Mouse (Mus musculus) forebrain, embryonic 11.5 days (tissue): ENCODE measurements at regions not wholly inside any gene's neighbourhood (a gene's known extent, or its start where the extent isn't known, plus 50 kb on each side); places are given as distances from the start of the nearest gene placed in this dataset.
A peak's percentile ranks its signal among the peaks of the same experiment; 100 is the strongest.

ENCODE experiments used
- ATAC-seq: fragments of 200-750 bp; cut with Nextera tagmentation; replicated peaks from 2 replicates; pipeline ENCODE4 v1.8.0; 2017; ENCODE audit warnings: moderate TSS enrichment; ENCODE audit not compliant: low FRiP score
- DNase-seq: peaks from one replicate; pipeline ENCODE4 v3.0.0-alpha.2; 2017; ENCODE audit warnings: low spot score
- H3K27ac ChIP-seq: fragments of 300-500 bp; sonication (generic); 2 replicates; pipeline ENCODE4 v1.5.1; 2014; ENCODE audit warnings: low read depth, low read length
- H3K27me3 ChIP-seq: fragments of 300-500 bp; sonication (generic); 2 replicates; pipeline ENCODE4 v1.6.1; 2014; ENCODE audit warnings: mild to moderate bottlenecking, low read length, mixed read lengths; ENCODE audit not compliant: control insufficient read depth, insufficient read depth
- H3K36me3 ChIP-seq: fragments of 300-500 bp; sonication (generic); 2 replicates; pipeline ENCODE4 v1.6.1; 2014; ENCODE audit warnings: mild to moderate bottlenecking, low read length, moderate library complexity, mixed read lengths; ENCODE audit not compliant: control insufficient read depth, insufficient read depth
- H3K4me1 ChIP-seq: fragments of 300-500 bp; sonication (generic); replicated peaks from 2 replicates; pipeline ENCODE4 v1.6.1; 2014; ENCODE audit warnings: low read length, mixed read lengths; ENCODE audit not compliant: control insufficient read depth, insufficient read depth
- H3K4me2 ChIP-seq: fragments of 300-500 bp; sonication (generic); 2 replicates; pipeline ENCODE4 v1.6.1; 2014; ENCODE audit warnings: low read depth, mild to moderate bottlenecking, low read length, moderate library complexity, mixed read lengths; ENCODE audit not compliant: severe bottlenecking
- H3K4me3 ChIP-seq: fragments of 300-500 bp; sonication (generic); 2 replicates; pipeline ENCODE4 v1.5.1; 2014; ENCODE audit warnings: low read depth, low read length
- H3K9ac ChIP-seq: fragments of 300-500 bp; sonication (generic); 2 replicates; pipeline ENCODE4 v1.6.1; 2014; ENCODE audit warnings: low read length
- H3K9me3 ChIP-seq: fragments of 300-500 bp; sonication (generic); 2 replicates; pipeline ENCODE4 v1.6.1; 2016; ENCODE audit warnings: low read length, mixed read lengths; ENCODE audit not compliant: control insufficient read depth
- WGBS: fragments of 180-500 bp; shearing (Covaris S2); extraction: QIAGEN DNeasy Blood & Tissue Kit; methylation state at CpG from one replicate; pipeline ENCODE4 v1.1.7; 2014; 5-methylcytosine and 5-hydroxymethylcytosine counted together

GRCm38 (mm10) chrX:129158794-129159411, 590.6 kb upstream of the Diaph2 start:
- DNase-seq, result no peak
- no peaks in the 10 kb centered on the region for H3K4me1 ChIP-seq
- no peak overlapping the region for H3K9ac ChIP-seq
- no peak overlapping the region for H3K4me2 ChIP-seq
- no peaks in the 10 kb centered on the region for H3K36me3 ChIP-seq
- no peak overlapping the region for H3K4me3 ChIP-seq
- no peak overlapping the region for H3K27ac ChIP-seq
- WGBS, result 45% methylated on average over 2 of the region's 2 CpGs
- no peaks in the 10 kb centered on the region for H3K27me3 ChIP-seq
- ATAC-seq, result peak; percentile 58
- H3K9me3 ChIP-seq, result no peaks in the 10 kb centered on the region
